Mouse (Mus musculus): Measurements from ENCODE around the gene Slc8b1.
A peak's percentile ranks its signal among the peaks of the same experiment; 100 is the strongest.

Slc8b1 gene

GRCm38 (mm10) chr5:120510982-120511642 is at the start of gene Slc8b1:
Gene Slc8b1 (plus strand): TSS chr5:120511168.
- DNase-seq (ENCODE audit: low spot score): peak; percentile 92

GRCm38 (mm10) chr5:120461902-120462301 is 49.1 kb upstream of the Slc8b1 start:
- DNase-seq (ENCODE audit: low spot score): no peak

- no peak for DNase-seq (ENCODE audit: low spot score)
Measured at GRCm38 (mm10) chr5:120464321-120464720, 46.6 kb upstream of the Slc8b1 start.

GRCm38 (mm10) chr5:120465062-120465461 is 45.9 kb upstream of the Slc8b1 start:
- DNase-seq (ENCODE audit: low spot score): peak; percentile 61

GRCm38 (mm10) chr5:120465860-120466259 is 45.1 kb upstream of the Slc8b1 start:
- DNase-seq (ENCODE audit: low spot score): no peak

GRCm38 (mm10) chr5:120467026-120467425 is 43.9 kb upstream of the Slc8b1 start:
- no peak for DNase-seq (ENCODE audit: low spot score)

GRCm38 (mm10) chr5:120468336-120468735 is 42.6 kb upstream of the Slc8b1 start:
- DNase-seq (ENCODE audit: low spot score): no peak

GRCm38 (mm10) chr5:120468830-120469229 is 42.1 kb upstream of the Slc8b1 start:
- no peak for DNase-seq (ENCODE audit: low spot score)

GRCm38 (mm10) chr5:120471538-120471937 is 39.4 kb upstream of the Slc8b1 start:
- DNase-seq (ENCODE audit: low spot score): no peak

GRCm38 (mm10) chr5:120472770-120473169 is 38.2 kb upstream of the Slc8b1 start, which contains the start of gene Sdsl:
Gene Sdsl (minus strand): TSS chr5:120472810.
- DNase-seq (ENCODE audit: low spot score): no peak

GRCm38 (mm10) chr5:120473361-120473760 is 37.6 kb upstream of the Slc8b1 start:
- DNase-seq (ENCODE audit: low spot score): no peak

GRCm38 (mm10) chr5:120475861-120476260 is 35.1 kb upstream of the Slc8b1 start:
- DNase-seq (ENCODE audit: low spot score): no peak

- DNase-seq (ENCODE audit: low spot score): no peak
Measured at GRCm38 (mm10) chr5:120476296-120476695, 34.7 kb upstream of the Slc8b1 start, which contains the start of gene Sds. Gene Sds (plus strand): TSS chr5:120476526.

GRCm38 (mm10) chr5:120477993-120478392 is 33.0 kb upstream of the Slc8b1 start:
- no peak for DNase-seq (ENCODE audit: low spot score)

- no peak for DNase-seq (ENCODE audit: low spot score)
Measured at GRCm38 (mm10) chr5:120479538-120479937, 31.4 kb upstream of the Slc8b1 start.

- no peak for DNase-seq (ENCODE audit: low spot score)
Measured at GRCm38 (mm10) chr5:120481205-120481604, 29.8 kb upstream of the Slc8b1 start.

- no peak for DNase-seq (ENCODE audit: low spot score)
Measured at GRCm38 (mm10) chr5:120483399-120483798, 27.6 kb upstream of the Slc8b1 start.

- DNase-seq (ENCODE audit: low spot score): no peak
Measured at GRCm38 (mm10) chr5:120487844-120488243, 23.1 kb upstream of the Slc8b1 start.

GRCm38 (mm10) chr5:120490679-120491192 is 20.2 kb upstream of the Slc8b1 start:
- no peak for DNase-seq (ENCODE audit: low spot score)

GRCm38 (mm10) chr5:120492437-120492836 is 18.5 kb upstream of the Slc8b1 start:
- DNase-seq (ENCODE audit: low spot score): no peak

GRCm38 (mm10) chr5:120493440-120493839 is 17.5 kb upstream of the Slc8b1 start:
- no peak for DNase-seq (ENCODE audit: low spot score)

GRCm38 (mm10) chr5:120493873-120494395 is 17.0 kb upstream of the Slc8b1 start:
- DNase-seq (ENCODE audit: low spot score): no peak

GRCm38 (mm10) chr5:120495064-120495702 is 15.8 kb upstream of the Slc8b1 start:
- DNase-seq (ENCODE audit: low spot score): no peak

Measured in T-cell, adult 2 months (primary cell).